Mouse (Mus musculus): ENCODE measurements around the gene St6gal1. TPM values are rescaled to one million over a fixed set of nuclear protein-coding genes. Genes with fewer than 3 reads are reported as not detected.
A peak's percentile ranks its signal among the peaks of the same experiment; 100 is the strongest.

St6gal1 gene
- total RNA-seq, 4 experiments from 2014 or later: 7.6 to 9.9 (median 8.8) TPM

- DNase-seq (ENCODE audit: low spot score): no peak
Observed at GRCm38 (mm10) chr16:23223166-23223870, 1.2 kb upstream of the St6gal1 start.

DNA sequence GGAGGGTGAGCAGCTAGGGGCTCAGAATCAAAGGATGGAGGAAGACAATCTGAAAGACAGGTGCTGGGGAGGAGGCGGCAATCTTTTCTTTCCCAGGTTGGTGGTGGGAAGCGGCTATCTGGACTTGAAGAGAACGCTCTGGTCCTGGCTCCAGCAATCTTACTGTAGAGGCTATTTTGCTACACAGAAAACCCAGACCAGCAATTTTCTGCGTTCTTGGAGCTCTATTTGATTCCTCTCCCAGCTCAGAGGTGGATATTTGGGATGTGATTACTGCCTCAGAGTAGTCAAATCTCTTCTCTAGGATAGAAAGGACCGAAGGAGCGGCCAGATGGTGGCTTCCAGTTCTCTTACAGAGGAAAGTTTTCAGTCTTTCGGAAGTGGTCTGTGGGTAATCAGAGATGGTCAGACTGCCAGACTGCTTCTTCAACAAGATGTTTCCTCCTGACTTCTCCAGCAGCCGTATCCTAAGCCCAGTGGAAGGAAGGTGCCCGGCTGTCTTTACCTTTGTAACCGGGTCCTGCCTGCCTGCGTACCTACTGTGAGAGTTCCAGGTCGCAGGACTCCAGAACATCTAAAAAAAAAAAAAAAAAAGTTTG, 570 bp upstream of the St6gal1 start:
- DNase-seq (ENCODE audit: low spot score): no peak

DNA sequence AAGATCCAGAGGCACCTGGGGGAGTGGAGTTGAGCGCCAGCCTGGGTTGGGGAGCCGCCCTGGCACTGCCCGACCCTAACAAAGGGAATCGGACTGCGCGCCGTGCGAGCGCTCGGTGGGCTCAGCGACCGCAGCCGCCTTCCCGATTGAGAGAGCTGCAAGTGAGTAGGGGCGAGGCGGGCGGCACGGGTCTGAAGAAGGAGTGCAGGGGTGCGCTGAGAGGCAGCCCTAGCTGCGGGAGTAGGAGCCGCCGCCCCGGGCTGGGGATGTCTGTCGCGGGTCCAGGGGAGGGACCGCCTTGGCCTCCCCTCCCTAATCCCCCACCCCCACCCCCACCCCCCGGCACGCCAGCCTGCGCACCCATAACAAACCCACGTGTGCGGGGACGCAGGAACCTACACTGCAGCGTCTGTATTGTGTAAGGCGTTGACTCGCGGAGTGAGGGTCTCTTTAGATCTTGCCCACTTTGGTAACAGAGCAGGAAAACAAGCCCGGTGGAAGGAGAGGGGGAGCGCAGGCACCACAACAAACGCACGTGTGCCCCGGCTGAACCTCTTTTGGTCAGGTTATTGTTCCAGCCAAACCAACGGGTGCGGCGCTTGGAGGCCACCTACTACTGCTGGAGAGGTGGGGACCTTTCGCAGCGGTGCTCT, 655 bp downstream of the St6gal1 start:
- peak; percentile 19 for DNase-seq (ENCODE audit: low spot score)

GRCm38 (mm10) chr16:23225821-23226600, 1.5 kb downstream of the St6gal1 start:
- peak; percentile 64 for DNase-seq (ENCODE audit: low spot score)

DNA sequence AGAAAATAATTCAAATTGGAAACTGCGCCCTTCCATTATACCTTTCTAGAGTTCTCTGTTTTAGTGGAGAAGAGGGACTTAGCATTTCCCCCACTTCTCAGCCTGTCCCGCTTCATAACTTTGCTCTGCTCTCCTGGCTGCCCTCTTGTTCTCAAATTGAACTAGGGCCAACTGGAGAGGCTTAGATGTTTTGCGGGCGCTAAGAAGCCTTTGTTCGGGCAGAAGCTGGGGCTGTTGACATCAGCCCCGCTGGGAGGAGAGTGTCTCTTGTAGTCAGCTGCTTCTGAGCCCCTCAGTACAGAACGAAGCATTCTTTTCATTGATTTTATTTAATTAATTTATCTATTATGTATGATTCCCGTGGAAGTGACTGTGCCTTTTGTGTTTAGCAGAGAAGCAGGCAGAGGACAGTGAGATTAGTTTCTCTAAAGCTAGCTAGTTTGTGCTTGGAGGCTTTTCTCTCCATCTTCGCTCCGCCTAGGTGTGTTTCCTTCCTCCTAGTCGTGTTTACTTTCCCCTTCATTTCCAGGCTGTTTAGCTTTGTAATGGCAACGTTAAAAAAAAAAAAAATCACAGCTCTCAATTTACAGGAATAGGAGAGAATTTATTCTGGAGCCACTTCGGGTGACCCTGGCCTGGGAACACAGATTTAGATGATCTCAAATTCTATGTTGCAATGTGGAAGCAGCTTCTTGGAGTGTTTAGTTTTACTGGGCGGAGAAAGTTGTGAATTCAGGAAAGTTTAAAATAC, 2.2 kb downstream of the St6gal1 start:
- DNase-seq (ENCODE audit: low spot score): peak; percentile 40

- no peak for DNase-seq (ENCODE audit: low spot score)
Observed at GRCm38 (mm10) chr16:23227851-23228250, 3.3 kb downstream of the St6gal1 start.

DNA sequence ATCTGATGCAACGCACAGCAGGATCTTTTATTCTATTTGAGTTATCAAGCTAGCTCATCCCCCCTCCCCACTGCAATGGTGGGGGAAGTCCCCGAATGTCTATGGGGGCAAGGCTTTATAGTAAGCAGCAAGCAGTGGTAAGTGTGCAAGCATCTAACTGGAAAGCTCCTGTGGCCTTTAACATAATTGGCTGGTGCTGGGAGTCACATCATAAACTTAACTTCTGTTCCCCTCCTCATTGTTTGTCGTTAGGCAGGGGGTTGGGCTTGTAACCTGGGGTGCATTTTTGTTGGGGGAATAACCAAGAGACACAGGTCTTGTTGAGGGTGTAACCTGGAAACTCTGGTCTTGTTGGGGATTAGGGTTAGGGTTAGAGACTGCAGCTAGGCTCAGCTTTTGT, 3.9 kb downstream of the St6gal1 start:
- DNase-seq (ENCODE audit: low spot score): no peak

DNA sequence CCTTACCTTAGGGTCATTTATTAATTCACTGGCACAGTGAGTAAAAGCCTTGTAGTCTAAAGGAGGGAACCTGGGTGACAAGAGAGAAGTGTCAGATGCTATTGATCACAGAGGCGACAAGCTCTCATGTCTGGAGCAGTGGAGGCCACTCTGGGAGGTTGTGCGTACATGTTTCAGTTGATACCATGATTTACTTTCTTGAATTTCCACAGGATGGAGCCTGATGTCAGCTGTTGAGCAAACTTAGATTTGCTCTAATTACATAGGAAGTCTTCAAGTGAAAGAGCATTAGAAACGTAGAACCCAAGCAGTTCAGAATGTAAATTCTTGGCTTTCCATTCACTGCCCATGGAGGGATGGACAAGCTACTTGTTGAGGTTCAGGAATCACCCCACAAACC, 5.4 kb downstream of the St6gal1 start:
- no peak for DNase-seq (ENCODE audit: low spot score)

DNA sequence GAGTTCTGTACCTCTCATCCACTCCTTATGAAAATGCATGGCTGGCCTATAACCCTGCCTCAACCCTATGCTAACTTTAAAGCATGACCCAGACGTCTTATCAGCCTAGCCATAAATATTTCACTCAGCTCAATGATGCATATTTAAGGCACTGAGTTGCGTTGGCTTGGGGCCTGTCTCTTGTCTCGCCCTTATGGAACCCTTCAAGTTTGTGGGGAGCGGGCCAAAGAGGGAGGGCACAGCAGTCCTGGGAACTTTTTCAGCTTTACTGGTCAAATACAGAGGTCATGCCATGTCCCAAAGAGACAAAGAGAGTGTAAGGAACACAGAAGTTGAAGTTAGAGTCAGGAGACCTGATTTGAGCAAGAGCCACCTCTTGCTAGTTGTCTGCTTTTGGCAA, 6.6 kb downstream of the St6gal1 start:
- peak; percentile 30 for DNase-seq (ENCODE audit: low spot score)

DNA sequence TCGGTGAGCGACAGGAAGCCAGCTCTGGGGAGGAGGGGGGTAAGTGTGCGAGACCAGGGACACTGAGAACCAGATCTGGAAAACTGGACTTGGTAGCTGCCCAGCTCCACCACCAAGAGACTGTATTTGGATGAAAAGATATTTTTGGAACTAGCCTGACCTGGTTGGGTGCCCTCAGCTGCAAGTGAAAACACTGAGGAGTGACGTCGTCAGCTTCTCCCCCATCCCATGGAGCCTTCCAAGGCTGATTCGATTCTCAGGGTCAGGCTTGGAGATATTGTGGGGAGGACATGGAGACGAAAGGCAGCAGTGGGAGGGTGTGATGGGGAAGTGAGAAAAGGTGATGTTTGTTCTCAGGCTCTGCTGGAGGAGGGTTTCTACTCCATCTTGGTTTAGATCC, 8.2 kb downstream of the St6gal1 start:
- peak; percentile 21 for DNase-seq (ENCODE audit: low spot score)

DNA sequence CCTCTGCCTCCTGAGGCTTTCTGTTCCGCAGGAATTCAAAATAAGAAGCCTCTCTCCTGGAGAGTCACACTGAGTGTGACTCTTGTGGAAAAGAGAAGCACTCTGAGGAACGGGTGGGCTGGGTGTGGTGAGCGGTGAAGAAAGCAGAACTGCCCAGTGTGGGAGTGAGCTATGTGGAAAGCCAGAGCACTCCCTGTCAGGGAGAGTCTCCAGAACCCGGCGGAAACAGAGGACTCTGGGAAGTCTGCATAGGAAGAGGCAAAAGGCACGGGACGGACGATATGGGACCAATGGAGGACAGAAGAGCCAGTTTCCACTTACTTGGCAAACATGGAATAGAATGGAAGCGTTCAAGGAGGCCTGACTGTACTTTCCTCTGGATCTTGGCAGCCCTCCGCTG, 9.0 kb downstream of the St6gal1 start:
- DNase-seq (ENCODE audit: low spot score): peak; percentile 57

DNA sequence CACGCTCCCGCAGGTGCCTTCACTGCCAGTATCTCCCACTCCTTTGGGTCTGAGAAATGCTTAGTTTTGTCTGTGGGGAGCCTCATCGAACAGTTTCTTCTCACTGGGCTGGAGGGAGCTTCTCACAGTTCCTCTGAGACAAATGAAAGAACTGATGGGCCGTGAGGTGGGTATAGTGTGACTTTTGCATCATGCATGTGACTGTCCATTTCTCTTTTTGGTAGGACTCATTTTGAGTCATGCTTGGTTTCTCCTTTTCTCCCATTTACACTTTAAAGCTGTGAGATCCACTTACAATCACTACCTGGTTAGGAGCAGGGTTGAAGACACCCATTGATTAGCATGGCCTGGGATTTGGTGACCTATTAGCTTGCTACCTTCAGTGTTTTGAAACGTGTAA, 10.0 kb downstream of the St6gal1 start:
- DNase-seq (ENCODE audit: low spot score): no peak

DNA sequence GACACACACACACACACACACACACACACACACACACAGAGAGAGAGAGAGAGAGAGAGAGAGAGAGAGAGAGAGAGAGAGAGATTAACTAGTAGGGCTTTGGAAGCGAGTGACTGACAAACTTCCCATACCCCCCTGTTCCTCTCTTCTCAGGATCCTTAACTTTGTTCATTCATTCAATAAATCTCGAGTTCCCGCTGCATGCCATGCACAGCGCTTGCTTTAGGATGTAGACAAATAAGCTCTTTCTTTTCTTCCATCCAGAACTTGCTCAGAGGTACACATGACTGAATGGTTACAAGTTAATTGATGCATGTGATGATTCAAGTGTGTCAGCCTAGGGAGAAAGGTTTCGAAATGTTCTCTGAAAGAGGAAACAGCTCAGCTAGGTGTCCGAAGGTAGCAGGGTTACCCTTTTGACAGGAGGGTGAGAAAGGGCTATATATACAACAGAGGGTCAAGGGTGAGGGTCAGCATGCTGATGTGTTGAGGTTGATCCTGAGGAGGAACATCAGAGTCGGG, 10.7 kb downstream of the St6gal1 start:
- no peak for DNase-seq (ENCODE audit: low spot score)

- peak; percentile 26 for DNase-seq (ENCODE audit: low spot score)
Observed at GRCm38 (mm10) chr16:23239583-23239982, 15.0 kb downstream of the St6gal1 start.

DNA sequence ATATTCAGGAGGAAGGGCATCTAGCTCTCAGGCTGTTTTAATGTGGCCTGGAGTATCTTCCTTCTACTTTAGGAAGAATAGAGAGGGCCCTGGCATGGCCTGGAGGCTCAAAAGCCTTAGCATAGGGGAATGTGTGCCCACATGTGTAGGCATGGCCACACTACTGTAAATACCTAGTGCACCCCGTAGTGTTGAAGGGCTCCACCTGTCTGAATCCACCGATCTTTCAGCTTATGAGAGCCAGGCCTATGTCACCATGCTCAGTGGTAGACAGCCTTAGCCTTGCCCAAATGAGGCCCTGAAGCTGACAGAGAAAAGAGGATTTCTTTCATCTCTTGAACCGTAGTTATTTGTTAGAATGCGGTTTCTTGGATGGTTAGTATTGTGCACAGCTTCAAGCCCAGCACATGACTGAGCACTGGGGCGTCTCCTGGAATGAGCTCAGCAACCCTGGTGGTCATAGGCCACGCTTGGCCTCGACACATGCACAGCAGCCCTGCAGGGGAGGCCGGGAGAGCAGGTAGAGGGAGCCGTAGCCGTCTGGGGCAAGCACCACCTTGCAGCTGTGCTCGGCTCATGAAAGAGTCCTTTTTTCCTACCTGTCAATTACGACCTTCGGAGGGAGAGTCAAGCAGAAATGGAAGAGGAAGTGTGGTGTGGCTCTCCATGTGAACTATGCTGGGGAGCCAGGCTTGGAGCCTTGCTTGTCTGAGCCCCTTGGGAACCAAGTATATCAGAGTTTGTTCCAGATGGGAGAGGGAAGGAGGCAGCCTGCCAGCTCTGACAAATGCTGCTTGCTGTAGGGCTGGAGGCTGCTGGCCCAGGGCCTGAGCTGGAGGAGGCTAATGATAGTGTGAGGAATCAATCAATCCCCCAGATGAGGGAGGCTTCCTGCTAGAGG, 15.8 kb downstream of the St6gal1 start:
- DNase-seq (ENCODE audit: low spot score): peak; percentile 90

DNA sequence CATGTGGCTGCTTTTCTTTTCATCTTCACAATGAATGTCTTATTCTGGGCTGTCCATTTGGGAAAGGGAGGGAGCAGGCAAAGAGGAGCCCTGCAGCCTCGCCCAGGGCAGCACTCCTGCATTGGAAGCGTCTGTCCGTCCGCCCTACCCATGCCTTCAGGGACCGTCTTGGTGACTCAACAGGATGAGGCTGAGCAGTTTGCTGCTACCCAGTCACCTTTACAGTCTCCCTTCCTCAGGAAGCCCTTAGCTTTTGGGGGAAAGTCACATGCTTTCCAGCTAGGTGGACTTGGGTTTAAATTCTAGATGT, 16.4 kb downstream of the St6gal1 start:
- no peak for DNase-seq (ENCODE audit: low spot score)

DNA sequence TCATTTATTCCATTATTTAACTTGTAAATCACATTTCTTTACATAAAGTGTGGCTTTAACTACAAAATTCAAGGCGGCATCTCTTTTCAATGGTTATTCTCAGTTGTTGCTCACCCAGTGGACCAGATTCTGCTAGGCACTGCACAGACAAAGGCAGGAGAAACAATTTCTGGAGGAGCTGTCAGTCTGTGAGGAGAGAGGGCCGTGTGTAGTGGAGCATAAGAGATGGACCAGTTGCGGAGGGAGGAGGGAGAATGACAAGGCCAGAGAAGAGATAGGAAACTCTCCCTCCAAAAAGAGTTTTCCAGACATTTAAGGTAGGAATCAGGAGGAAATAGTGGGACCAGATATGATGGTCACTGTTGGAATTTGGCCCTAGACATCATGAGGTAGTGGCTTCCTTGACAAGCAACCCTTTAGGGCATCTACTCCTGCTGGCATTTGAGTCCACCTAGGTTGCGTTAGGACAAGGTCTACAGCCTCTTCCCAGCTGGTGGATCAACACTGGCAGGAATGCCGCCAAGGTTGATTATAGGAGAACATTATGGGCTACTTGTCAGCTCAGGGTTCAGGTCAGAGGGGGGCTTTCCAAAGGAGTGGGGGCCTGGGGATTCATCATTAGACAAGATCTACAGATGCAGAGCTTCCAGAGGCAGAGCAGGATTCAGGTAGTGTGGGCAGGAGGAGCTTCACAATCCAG, 19.3 kb downstream of the St6gal1 start:
- no peak for DNase-seq (ENCODE audit: low spot score)

DNA sequence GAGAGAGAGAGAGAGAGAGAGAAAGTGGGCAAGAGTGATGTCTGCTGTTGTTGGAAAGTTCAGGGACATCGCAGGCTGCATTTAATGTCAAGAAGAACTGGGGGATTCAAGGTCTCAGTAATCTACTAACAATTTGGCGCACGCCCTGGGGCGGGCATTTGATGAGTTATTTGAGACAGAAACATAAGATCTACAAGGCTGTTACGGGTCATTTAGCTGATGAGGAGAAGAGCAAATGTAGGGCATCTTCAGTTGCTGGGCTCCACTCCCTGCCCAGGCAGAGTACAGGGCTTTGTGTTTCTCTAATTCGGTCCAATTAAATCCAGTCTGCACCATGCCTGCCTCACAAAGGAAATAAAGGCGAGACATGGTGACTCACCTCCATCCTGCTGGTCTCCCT, 19.9 kb downstream of the St6gal1 start:
- DNase-seq (ENCODE audit: low spot score): no peak

DNA sequence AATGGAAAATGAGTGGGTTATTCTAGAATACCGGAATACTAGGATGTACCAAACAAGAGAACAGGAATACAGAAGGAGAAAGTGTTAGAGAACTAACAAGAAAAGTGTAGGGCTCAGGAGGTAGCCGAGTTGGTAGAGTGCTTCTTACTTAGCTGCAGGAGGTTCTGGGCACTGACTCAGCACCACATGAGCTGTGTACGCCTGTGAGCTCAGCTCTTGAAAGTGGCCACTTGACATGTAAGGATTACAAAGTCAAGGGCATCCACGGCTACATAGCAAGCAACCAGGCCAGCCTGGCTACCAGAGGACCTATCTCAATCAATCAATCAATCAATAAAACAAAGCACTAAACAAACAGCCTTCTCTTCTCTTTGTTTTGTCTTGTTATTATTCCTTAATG, 24.7 kb downstream of the St6gal1 start:
- peak; percentile 53 for DNase-seq (ENCODE audit: low spot score)

DNA sequence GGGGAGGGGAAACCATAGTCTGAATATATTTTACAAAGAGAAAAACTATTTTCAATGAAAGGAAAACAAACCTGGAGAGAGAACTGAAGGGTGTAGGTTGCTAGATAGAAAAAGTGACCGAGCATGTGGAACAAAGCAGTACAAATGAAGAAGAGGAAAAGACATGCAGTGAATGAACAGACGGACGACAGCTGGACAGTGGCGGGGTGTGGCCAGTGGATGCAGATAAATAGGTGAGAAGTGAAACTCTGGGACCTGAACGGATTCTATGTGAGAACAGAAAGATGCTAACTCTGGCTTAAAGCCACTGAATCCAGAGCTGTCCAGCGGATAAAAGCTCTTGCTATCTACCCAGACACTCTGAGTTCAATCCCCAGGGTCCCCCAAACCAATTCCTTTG, 25.2 kb downstream of the St6gal1 start:
- no peak for DNase-seq (ENCODE audit: low spot score)

All from heart, adult 8-10 months (tissue).